Mouse (Mus musculus): Measurements from ENCODE around the gene Tef.

Gene Tef

DNA sequence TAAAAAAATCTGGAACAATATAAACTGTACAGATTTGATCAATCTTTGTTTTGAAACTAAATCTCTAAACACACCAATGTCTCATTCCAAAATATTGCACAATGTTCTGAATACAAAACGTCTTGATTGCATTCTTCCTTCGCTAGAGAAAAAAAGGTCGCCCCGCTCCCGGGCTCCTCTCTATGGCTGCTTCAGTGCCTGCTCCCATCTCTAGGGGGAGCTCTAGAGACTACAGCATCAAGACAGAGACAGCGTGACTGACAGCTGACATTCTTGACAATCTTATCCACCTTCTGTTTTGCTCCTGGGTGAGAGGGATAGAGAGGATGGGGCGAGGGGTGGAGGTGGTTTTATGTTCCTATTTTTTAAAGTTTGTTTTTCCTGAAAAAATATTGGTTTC, 46.1 kb downstream of the Tef start:
- no peak for DNase-seq (ENCODE audit: low read depth, low spot score)

DNA sequence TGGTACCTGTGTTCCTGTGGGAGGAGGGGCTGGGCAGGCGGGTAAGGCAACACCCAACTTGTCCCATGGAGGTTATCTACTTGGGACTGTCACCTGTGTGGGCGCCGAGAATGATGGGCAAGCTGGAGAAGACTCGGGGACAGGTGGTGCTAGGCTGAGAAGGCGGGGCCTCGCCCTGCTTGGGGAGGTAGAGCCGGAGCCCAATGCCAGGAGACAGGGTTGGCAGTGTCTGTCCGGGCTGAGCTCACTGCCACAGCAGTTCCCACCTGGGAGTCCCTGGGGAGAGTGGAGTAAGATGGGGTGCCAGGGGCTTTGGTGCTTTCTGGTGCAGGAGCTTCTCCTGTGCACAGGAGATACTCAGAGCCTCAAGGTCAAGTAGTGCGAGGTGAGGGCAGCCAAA, 46.9 kb downstream of the Tef start:
- DNase-seq (ENCODE audit: low read depth, low spot score), result no peak

DNA sequence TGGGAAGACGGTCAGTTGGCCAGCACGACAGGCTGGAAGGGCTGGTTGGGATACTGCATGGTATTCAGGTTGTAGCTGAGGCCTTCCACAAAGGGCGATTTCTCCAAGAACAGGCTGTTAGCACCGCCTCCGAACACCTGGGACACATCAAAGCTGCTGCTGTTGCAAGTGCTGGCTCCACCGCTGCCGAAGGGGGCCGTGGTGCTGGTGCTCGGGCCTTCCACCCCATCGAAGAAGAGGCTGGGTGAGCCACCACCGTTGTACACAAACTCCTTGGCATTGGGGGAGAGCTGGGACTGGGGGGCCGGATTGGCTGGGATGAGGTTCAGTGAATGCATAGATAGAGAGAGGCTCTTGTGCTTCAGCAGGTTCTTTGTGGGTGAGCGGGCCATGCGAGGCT, 48.5 kb downstream of the Tef start:
- DNase-seq (ENCODE audit: low read depth, low spot score), result no peak

DNA sequence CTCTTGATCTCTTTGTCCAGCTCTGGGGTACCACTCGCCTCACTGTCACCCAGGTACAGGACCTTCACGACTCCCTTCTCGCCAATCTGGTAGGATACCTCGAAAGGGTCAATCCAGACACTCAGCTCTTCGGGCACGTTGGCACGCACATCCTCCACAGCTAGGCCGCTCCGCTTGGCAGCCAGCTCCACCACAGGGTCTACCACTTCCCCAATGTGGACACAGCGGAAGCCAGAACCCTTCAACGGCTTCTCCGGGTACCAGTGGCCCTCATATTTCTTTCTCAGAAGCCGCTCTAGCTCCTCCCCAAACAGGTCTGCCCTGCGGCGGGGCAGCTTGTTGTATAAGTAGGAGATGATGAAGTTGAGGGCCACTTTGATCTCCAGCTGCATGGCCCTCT, 49.2 kb downstream of the Tef start:
- no peak for DNase-seq (ENCODE audit: low read depth, low spot score)

DNA sequence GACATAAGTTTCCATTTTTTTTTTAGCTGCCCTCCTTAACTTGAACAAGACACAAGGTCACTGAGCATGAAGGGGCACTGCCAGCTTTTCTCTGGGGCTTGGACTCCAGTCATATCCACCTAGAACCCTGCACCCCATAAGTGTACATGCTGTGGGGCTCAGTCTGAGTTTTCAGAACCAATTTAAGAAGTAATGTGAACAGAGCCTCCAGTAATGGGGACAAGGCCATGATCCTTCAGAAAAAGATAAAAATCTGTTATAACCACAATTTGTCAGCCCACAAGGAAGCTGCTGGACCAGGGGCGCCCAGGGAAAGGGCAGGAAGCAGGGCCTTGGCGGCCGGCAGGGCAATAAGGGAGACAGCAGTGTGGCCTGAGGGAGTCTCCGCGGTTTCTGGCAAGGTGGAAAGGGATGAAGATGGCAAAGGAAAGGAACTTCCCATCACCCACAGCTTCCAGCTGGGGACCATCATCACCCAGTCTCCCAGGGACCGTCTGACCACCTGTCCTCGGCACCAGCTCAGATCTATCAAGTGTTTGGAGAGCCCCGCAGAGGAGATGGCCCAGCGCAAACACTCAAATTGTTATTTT, 50.3 kb downstream of the Tef start:
- no peak for DNase-seq (ENCODE audit: low read depth, low spot score)

DNA sequence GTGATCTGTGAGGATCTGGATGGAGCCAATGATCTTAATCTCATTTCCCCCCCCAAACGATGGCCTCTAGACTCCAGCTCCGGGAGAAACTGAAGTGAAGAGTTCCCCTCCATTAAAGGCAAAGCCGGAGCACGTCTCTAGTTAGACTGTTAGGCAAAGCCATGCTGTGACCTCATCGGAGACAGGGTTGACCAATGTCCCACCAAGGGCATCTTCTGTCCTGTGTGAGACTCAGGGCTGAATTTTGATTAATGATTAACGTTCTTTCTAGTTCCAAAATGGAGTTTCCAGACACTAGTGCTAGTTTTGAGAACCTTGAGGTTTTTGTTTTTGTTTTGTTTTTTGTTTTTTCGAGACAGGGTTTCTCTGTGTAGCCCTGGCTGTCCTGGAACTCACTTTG, 50.9 kb downstream of the Tef start:
- no peak for DNase-seq (ENCODE audit: low read depth, low spot score)

DNA sequence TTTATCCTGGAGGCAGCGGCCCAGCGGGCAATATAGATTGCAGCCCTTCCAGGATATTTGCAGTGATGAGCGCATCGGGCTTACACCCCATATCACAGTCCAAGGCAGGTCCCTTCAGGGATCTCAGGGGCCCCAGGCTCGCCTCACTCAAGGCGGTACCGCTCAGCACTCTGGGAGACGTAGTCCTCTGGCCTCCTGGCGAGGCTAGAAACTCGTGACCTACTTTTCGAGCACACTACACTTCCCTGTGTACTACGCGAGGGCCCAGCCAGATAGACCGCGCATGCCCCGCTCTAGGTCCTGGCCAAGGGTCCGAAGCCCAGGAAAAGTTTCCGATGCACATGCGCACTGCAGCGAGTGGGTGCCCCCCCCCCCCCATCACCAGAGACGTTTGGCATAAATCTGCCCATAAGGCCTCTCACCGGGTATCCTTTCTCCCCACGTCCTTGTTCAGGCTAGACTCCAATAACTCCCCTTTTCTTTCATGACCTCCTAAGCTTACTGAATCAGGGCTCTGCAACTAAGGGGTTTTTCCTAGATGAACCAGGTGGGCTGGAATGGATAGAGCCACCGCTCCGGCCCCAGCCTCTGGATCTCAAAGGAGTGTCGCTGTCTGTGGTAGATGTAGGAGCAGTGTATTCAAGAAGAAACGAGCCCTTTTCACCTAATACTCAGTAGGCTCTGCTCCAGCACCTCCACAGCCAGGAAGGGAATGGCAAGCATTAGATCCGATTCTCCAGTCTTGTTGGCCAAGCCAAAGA, 54.0 kb downstream of the Tef start:
- peak; percentile 67 for DNase-seq (ENCODE audit: low read depth, low spot score)

DNA sequence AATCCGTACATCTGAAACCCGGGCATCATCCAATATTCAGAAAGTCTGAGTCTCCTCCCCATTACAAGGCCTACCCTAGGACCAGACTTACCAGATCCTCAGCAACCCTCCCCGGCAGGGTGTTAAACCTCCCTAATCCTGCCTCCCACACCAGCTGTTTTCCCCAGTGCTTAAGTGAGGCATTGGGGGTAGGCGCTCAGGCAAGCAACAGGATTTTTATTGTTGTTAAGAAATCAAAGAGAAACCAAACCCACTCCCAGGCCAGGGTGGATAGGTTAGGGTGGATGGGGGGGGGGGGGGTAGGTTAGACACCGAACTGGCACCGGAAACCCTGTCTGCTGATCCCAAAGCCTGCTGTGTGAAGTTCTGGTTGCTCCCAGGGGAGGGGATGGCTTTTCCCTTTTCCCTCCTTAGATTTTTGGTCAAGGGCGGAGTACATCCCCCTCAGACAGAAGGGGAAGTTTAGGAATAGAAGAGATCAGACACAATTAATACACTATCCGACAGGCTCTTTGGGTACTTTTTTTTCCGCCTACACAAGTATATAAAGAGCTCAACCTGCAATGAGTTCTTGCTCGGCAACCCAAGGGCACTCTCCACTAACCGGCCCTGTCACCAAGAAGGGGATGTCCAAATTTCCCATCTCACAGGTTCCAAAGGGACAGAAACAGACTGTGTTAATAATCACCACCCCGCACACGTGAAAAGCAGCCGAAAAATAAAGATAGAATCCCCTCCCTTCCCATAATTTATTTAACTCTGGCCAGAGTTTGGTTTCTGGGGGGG, 54.9 kb downstream of the Tef start:
- DNase-seq (ENCODE audit: low read depth, low spot score), result no peak

DNA sequence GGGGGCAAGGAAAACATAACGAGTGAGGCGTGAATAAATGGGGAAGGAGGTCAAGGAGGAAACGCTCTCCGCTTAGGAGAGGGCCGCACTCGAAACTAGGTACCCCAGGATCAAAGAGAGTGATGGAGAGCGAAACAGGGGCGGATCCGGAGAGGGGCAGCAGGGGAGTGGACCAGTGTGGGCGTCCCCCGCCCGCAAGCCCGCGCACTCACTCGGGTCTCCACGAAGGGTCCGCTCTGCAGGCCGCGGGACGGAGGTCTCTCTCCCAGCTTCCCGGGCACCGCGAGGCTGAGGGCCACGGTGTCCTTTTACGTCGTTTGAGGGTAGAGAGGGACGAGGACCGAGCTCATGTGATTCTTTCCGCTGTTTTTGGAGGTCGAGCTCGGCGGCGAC, 55.5 kb downstream of the Tef start:
- DNase-seq (ENCODE audit: low read depth, low spot score), result no peak

DNA sequence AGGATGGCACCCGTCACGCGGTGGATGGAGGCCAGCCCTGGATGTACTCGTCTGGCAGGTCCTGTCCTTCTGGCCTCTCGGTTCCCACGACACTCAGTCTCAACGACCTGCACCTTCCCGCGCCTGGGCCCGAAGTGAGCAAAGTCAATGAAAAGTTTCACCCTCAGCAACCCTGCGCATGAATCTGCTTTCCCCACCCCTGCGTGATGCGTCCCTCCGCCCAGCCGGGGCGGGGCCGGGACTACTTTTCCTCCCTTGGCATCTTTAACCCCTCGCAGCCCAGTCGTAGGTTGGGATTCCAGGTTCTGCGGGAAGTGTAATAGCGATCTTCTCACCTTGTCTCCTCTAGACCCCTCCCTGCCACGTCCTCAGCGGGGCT, 55.9 kb downstream of the Tef start:
- peak; percentile 64 for DNase-seq (ENCODE audit: low read depth, low spot score)

DNA sequence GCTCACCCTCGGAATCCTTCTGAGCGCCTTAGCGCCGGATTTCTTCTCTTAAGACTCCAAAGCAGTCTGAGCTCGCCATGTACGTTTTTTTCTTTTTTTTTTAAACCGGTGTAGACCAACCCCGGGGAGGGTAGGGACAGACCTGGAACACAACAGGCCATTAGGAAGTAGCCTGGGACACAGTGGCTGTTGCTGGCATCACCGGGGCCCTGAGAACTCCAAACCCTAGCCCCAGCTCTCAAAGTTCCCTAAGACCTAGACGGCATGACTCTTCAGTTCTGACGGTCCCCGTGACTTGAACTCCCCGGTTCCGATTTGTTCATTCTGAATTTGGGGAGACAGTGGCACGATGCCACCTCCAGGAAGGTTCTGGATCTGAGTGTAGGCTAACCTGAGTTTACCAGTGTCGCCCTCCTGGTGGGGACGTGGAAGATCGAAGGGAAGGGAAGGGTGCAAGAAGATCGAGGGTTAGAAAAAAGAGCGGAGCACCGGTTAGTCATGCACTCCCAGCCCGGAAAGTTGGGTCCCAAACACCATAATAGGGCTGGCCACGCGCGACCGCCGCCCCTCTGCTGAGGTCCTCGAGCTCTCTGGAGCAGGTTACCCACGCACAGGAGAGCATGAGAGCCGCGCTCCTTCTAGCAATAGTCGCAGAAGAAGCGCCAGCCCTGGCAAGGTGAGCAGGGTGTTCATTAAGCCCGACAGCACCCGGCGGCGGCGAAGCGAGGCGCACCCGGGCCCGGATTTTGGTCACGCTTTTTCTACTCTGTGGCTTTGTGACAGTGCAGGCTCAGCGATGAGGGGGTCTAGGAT, 56.5 kb downstream of the Tef start, which contains the start of gene Tob2:
Gene Tob2, minus strand, starts transcription at position 280 of the 813 bp plus-strand sequence.
- DNase-seq (ENCODE audit: low read depth, low spot score), result no peak

DNA sequence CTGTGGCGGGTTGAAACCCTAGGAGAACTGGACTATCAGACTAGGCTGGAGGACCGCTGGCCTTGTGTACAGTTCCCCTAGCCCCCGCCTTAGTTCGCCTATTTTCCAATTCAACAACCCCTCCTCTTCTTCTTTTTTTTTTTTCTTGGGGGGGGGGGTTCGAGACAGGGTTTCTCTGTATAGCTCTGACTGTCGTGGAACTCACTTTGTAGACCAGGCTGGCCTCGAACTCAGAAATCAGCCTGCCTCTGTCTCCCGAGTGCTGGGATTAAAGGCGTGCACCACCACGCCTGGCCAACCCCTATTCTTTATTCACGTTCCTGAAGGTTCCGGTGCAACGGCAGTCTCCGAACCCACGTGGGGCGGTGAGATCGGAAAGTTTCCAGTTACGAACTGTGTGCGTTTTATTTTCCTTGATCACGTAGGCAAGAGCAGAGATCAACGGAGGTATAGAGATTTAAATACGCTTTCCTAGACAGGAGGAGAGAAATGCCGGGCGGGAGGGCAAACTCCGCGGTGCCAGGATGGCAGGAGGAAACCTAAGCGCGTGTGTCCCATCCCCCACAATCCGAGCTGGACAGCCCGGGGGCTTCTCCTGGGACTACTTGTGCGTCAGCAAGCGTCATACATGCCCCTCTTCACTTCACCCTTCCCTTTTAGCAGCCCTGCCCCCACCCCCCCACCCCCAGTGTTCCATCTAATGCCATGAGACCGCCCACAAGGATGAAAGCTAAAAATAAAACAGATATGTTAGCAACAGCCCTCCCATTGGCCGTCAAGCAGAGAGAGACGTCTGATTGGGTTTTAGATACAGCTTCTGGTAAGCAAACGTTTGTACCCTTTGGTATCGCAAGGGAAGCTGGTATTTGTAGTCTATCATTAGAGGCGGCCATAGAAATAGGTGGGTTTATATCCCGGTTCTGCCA, 57.4 kb downstream of the Tef start:
- DNase-seq (ENCODE audit: low read depth, low spot score), result peak; percentile 76

DNA sequence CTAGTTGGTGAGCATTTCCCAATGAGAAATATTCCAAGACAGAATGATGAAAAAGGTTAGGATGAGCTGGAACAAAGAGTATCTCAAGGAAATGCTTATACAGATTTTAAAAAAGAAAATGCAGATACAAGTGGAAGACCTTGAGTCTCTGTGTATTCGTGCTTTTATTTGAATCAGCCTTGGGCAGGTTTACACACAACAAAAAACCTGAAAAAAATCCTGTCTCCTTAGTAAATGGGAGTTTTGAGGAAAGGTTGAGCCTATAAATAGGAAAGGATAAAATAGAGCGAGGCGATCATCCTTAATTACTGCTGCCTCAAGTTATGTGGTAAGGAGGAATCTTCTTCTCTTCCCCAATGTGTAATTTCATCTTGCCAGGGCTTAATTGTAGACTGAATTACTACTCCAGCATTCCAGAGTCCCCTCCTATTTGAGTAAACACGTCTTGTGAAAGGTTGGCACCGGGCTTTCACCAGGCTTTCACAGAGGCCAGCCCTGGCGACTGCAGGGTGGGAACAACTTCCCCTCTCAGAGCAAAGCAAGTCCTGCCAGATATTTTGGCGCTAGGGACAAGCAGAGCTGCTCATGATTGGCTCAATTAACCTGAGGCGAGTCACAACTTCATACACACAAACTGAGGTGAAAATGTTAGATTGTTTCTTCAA, 58.4 kb downstream of the Tef start:
- no peak for DNase-seq (ENCODE audit: low read depth, low spot score)

DNA sequence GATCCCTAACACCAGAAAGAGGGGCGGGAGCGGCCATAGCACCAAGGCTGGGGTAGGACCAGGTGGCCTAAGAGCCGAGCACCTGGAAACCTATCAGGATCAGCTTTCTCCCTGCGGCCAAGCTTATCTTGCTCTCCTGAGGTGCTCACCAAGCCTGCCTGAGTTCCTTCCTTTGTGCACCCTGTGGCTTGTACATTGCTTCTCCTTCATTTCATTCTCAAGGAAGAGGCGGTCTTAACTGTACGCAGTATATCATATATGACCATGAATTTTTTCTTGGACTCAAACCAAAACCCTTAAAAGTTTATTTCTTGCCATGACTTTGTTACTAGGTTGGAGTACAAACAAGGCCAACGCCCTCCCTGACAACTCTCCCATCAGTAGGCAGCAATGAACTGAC, 62.0 kb downstream of the Tef start:
- no peak for DNase-seq (ENCODE audit: low read depth, low spot score)

DNA sequence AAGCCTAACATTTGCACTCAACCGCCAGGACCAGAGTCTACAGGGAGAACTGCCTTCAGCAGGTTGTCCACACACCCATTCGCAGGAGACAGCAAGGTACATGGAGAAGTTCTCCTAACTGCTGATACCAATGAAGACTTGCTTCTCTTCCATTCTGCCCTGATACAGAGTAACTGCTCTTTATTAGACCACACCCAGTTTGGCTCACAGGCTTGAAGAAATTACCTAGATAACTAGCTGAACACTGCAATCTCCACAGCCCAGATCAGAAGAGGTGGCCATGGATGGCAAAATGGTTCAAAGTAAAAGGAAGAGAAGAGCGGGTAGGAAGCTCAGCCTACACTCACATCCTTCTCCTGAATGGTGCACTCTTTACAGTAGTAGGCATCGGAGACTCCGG, 67.8 kb downstream of the Tef start:
- no peak for DNase-seq (ENCODE audit: low read depth, low spot score)

DNA sequence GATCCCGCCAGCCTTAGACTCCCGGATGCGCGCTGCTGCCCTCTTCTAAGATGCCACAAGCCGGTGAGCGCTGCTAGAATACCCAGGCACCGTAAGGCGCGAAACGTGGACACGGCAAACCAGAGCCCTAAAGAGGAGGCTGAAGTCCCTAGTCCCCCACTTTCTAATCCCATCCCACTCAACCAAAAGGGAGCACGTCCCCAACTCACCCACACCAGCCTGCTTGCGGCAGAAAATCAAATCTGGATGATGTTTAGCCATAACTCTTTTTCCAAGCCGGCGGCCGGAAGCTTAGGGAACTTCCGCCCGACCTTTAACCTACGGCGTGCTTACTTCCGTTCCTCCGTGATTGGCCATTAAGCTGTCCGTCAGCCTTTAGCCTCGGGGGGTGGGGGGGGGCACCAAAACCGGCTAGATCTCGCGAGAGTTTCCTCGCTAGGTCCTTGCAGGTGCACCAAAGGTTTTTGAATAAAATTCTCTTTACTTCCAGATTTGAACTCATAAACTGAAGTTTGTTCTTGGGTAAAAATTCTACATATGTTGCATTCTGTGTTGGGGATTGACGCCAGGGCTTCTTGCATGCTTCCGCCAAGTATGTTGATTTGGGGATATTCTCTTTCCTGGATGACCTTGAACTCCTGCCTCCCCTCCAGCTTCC, 69.5 kb downstream of the Tef start, which contains the start of gene Phf5a:
Gene Phf5a, minus strand, starts transcription at position 308 of the 658 bp plus-strand sequence.
- DNase-seq (ENCODE audit: low read depth, low spot score), result peak; percentile 82

DNA sequence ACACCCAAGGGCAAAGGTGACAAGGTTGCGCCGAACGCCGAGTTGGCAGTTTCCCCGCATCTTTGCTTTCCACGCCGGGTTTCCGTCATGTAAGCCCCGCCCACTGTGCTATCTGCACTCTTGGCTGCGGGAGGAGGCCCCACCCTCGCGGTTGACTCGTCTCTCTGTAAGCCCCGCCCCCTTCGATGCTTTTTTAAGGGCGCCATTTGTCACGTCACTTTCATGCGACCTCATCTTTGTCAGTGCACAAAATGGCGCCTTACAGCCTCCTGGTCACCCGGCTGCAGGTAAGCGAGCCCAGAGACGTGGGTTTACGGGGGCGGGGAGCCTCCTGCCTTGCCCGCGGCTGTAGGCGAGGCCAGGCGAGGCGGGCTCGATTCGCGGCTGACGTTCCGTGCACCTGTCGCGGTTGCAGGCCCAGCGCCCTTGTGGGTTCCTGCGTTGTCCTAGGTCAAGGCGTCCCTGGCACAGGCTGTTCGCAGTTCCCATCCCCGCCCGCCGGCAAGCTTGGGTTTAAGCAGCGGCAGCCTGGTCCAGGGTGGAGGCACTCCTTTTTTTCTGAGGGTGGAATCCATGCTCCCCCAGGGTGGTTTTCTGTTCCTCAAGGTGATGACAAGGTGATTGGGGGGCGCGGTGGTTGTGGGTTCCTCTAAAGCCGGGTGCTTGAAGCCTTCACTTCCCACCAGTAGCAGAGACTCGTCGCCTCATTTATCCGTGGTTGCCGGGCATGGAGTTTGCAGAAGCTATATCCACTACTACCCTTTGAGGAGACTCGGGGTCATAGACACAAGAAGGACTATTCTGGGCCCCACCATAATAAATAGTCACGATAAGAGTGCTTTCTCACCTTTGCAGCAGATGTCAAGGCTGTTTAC, 70.3 kb downstream of the Tef start, which contains the start of gene Aco2:
Gene Aco2, plus strand, starts transcription at position 48 of the 875 bp plus-strand sequence.
- DNase-seq (ENCODE audit: low read depth, low spot score), result peak; percentile 94

Data from WW6 (cell line).